Mouse (Mus musculus) embryo, embryonic 9.5 days (tissue): ENCODE results near the gene Dynlt1b.
"Not testable (repeated sequence)": the region's sequence is repeated elsewhere in the genome, so short reads cannot be mapped to it uniquely, and the experiment has no call there.

Source experiments
- DNase-seq: peaks from one replicate; pipeline ENCODE4 v3.0.0-alpha.2; 2017; ENCODE audit errors: extremely low spot score

Gene Dynlt1b

GRCm38 (mm10) chr17:6461083-6461595 lies 31.2 kb downstream of the Dynlt1b start:
- not testable (repeated sequence) for DNase-seq

- DNase-seq, result not testable (repeated sequence)
These were observed 35.8 kb downstream of the Dynlt1b start for GRCm38 (mm10) chr17:6465735-6466134.

- DNase-seq, result not testable (repeated sequence)
These were observed 37.9 kb downstream of the Dynlt1b start for GRCm38 (mm10) chr17:6467638-6468461.

GRCm38 (mm10) chr17:6470031-6470430 lies 40.1 kb downstream of the Dynlt1b start:
- not testable (repeated sequence) for DNase-seq

- not testable (repeated sequence) for DNase-seq
These were observed 40.8 kb downstream of the Dynlt1b start for GRCm38 (mm10) chr17:6470671-6471070.

GRCm38 (mm10) chr17:6475270-6475669 lies 45.4 kb downstream of the Dynlt1b start:
- DNase-seq, result not testable (repeated sequence)

- DNase-seq, result not testable (repeated sequence)
These were observed 46.0 kb downstream of the Dynlt1b start for GRCm38 (mm10) chr17:6475913-6476312.

- DNase-seq, result peak; percentile 59
These were observed 46.6 kb downstream of the Dynlt1b start for GRCm38 (mm10) chr17:6476495-6476947.

- DNase-seq, result peak; percentile 70
These were observed 47.1 kb downstream of the Dynlt1b start for GRCm38 (mm10) chr17:6477026-6477425.

GRCm38 (mm10) chr17:6480855-6481589 lies 51.1 kb downstream of the Dynlt1b start:
- DNase-seq, result not testable (repeated sequence)

- DNase-seq, result not testable (repeated sequence)
These were observed 51.7 kb downstream of the Dynlt1b start for GRCm38 (mm10) chr17:6481590-6481963.

- not testable (repeated sequence) for DNase-seq
These were observed 52.3 kb downstream of the Dynlt1b start for GRCm38 (mm10) chr17:6482248-6482647.
